Mouse (Mus musculus) bone marrow, adult 2 months (tissue): ENCODE data around the gene Fbxl16. TPM values are rescaled to one million over a fixed set of nuclear protein-coding genes. Genes with fewer than 3 reads are reported as not detected.

Experiments
- H3K27ac ChIP-seq: fragments of 200-500 bp; 2 replicates; pipeline ENCODE4 v1.5.1; 2012; ENCODE audit warnings: low read depth, mild to moderate bottlenecking, control low read depth, inconsistent platforms, low read length; ENCODE audit not compliant: control insufficient read depth, poor library complexity, insufficient read depth
- H3K4me1 ChIP-seq: fragments of 200-500 bp; 2 replicates; pipeline ENCODE4 v1.6.1; 2011; ENCODE audit warnings: low read length; ENCODE audit not compliant: control insufficient read depth, insufficient read depth
- H3K4me3 ChIP-seq: fragments of 200-500 bp; replicated peaks from 2 replicates; pipeline ENCODE3; 2011; ENCODE audit warnings: mild to moderate bottlenecking, low read depth, low read length, control low read depth; ENCODE audit not compliant: control insufficient read depth
- CTCF ChIP-seq: fragments of 200-500 bp; IDR thresholded peaks from 2 replicates; pipeline ENCODE4 v1.5.1; 2011; ENCODE audit warnings: low read length, control low read depth; ENCODE audit not compliant: control insufficient read depth, insufficient read depth
- POLR2A ChIP-seq: fragments of 200-500 bp; IDR thresholded peaks from 2 replicates; pipeline ENCODE4 v1.6.1; 2011; ENCODE audit warnings: low read depth, mild to moderate bottlenecking, control low read depth, low read length, borderline replicate concordance; ENCODE audit not compliant: control insufficient read depth
- WGBS: fragments of 180-500 bp; shearing (Covaris S2); methylation state at CpG from one replicate; pipeline ENCODE4 v1.1.7; 2018; 5-methylcytosine and 5-hydroxymethylcytosine counted together
- polyA plus RNA-seq: library from polyadenylated mRNA; stranded (reverse); fragments of >200 nt; gene quantifications from 2 replicates; pipeline ENCODE4 v1.2.4, GENCODE M21; 2011; ENCODE audit warnings: low replicate concordance; ENCODE audit not compliant: missing spikeins, insufficient read depth, insufficient read length

Fbxl16 gene
- polyA plus RNA-seq, 1 experiment: not detected

GRCm38 (mm10) chr17:25838904-25839303 is 30.0 kb downstream of the Fbxl16 start:
- Histone ChIP-seq H3K27ac (no peak overlapping the region), H3K4me1 (peaks cover 5% of the 10 kb centered on the region), H3K4me3 (no peak overlapping the region)
- TF ChIP-seq POLR2A: no peak
- no peak for TF ChIP-seq CTCF
- WGBS: 83% methylated on average over 4 of the region's 4 CpGs

GRCm38 (mm10) chr17:25839455-25840235 is 30.8 kb downstream of the Fbxl16 start:
- no peak overlapping the region for H3K27ac ChIP-seq
- H3K4me1 ChIP-seq: peaks cover 5% of the 10 kb centered on the region
- WGBS: 88% methylated on average over 14 of the region's 14 CpGs
- no peak overlapping the region for H3K4me3 ChIP-seq
- no peak for TF ChIP-seq POLR2A
- TF ChIP-seq CTCF: no peak

- TF ChIP-seq CTCF: no peak
- no peak for TF ChIP-seq POLR2A
- no peak overlapping the region for H3K27ac ChIP-seq
- H3K4me1 ChIP-seq: peaks cover 7% of the 10 kb centered on the region
Observed at GRCm38 (mm10) chr17:25840519-25840918, 31.6 kb downstream of the Fbxl16 start.

GRCm38 (mm10) chr17:25841117-25841880 is 32.4 kb downstream of the Fbxl16 start, which contains the start of gene Gm20683:
Gene Gm20683, minus strand, starts transcription at chr17:25841763.
- TF ChIP-seq CTCF (no peak), POLR2A (no peak)
- 91% methylated on average over 22 of the region's 22 CpGs for WGBS

More at GRCm38 (mm10) chr17:25840519-25840918, 31.6 kb downstream of the Fbxl16 start:
- WGBS: 94% methylated on average over 6 of the region's 6 CpGs
- H3K4me3 ChIP-seq: no peak overlapping the region

GRCm38 (mm10) chr17:25842509-25842908 is 33.6 kb downstream of the Fbxl16 start:
- Histone ChIP-seq H3K4me3 (no peak overlapping the region), H3K27ac (no peak overlapping the region), H3K4me1 (peaks cover 7% of the 10 kb centered on the region)
- 83% methylated on average over 3 of the region's 3 CpGs for WGBS
- TF ChIP-seq POLR2A (no peak), CTCF (no peak)

More at GRCm38 (mm10) chr17:25841117-25841880, 32.4 kb downstream of the Fbxl16 start, which contains the start of gene Gm20683:
- Histone ChIP-seq H3K27ac (no peak within 1 kb of the TSS), H3K4me1 (peaks cover 7% of the 10 kb centered on the region), H3K4me3 (no peak within 1 kb of the TSS)

GRCm38 (mm10) chr17:25843122-25843521 is 34.2 kb downstream of the Fbxl16 start:
- no peak overlapping the region for H3K27ac ChIP-seq
- no peak for TF ChIP-seq CTCF
- no peak for TF ChIP-seq POLR2A
- WGBS: 92% methylated on average over 4 of the region's 4 CpGs
- H3K4me3 ChIP-seq: peak overlapping the region; percentile 78
- peaks cover 7% of the 10 kb centered on the region for H3K4me1 ChIP-seq

- 3% methylated on average over 38 of the region's 38 CpGs for WGBS
- H3K27ac ChIP-seq: peak overlapping the region; percentile 82
- H3K4me3 ChIP-seq: peak overlapping the region; percentile 78
- H3K4me1 ChIP-seq: peaks cover 7% of the 10 kb centered on the region
- no peak for TF ChIP-seq POLR2A
- no peak for TF ChIP-seq CTCF
Observed at GRCm38 (mm10) chr17:25843636-25844395, 34.9 kb downstream of the Fbxl16 start.
